Mouse (Mus musculus) liver, embryonic 11.5 days (tissue): ENCODE measurements around the gene Rnf157. TPM values are rescaled to one million over a fixed set of nuclear protein-coding genes. Genes with fewer than 3 reads are reported as not detected.
"Not testable (repeated sequence)": the region's sequence is repeated elsewhere in the genome, so short reads cannot be mapped to it uniquely, and the experiment has no call there.

ENCODE experiments used
- ATAC-seq: fragments of 200-750 bp; cut with Nextera tagmentation; replicated peaks from 2 replicates; pipeline ENCODE4 v1.8.0; 2017; ENCODE audit warnings: moderate number of reproducible peaks, mild to moderate bottlenecking, moderate TSS enrichment, moderate library complexity; ENCODE audit not compliant: low FRiP score
- DNase-seq: peaks from one replicate; pipeline ENCODE4 v3.0.0-alpha.2; 2017; ENCODE audit warnings: low spot score
- H3K27ac ChIP-seq: fragments of 300-500 bp; sonication (generic); 2 replicates; pipeline ENCODE4 v1.5.1; 2014; ENCODE audit warnings: mild to moderate bottlenecking, low read depth, low read length, control low read depth
- H3K27me3 ChIP-seq: fragments of 300-500 bp; sonication (generic); replicated peaks from 2 replicates; pipeline ENCODE4 v1.6.1; 2014; ENCODE audit warnings: low read length, mixed read lengths; ENCODE audit not compliant: control insufficient read depth, insufficient read depth
- H3K36me3 ChIP-seq: fragments of 300-500 bp; sonication (generic); 2 replicates; pipeline ENCODE4 v1.6.1; 2014; ENCODE audit warnings: mild to moderate bottlenecking, low read length, moderate library complexity, mixed read lengths; ENCODE audit not compliant: control insufficient read depth, insufficient read depth
- H3K4me1 ChIP-seq: fragments of 300-500 bp; sonication (generic); replicated peaks from 2 replicates; pipeline ENCODE4 v1.6.1; 2014; ENCODE audit warnings: low read length, mixed read lengths; ENCODE audit not compliant: control insufficient read depth, insufficient read depth
- H3K4me2 ChIP-seq: fragments of 300-500 bp; sonication (generic); 2 replicates; pipeline ENCODE4 v1.6.1; 2014; ENCODE audit warnings: mild to moderate bottlenecking, control low read depth, moderate library complexity
- H3K4me3 ChIP-seq: fragments of 300-500 bp; sonication (generic); 2 replicates; pipeline ENCODE4 v1.5.1; 2014; ENCODE audit warnings: low read depth, low read length, control low read depth
- H3K9ac ChIP-seq: fragments of 300-500 bp; sonication (generic); 2 replicates; pipeline ENCODE4 v1.6.1; 2014; ENCODE audit warnings: low read depth, low read length, control low read depth
- H3K9me3 ChIP-seq: fragments of 300-500 bp; sonication (generic); 2 replicates; pipeline ENCODE4 v1.6.1; 2016; ENCODE audit warnings: low read length, inconsistent platforms, mixed read lengths; ENCODE audit not compliant: control insufficient read depth
- WGBS: fragments of 180-500 bp; shearing (Covaris S2); extraction: QIAGEN DNeasy Blood & Tissue Kit; methylation state at CpG from one replicate; pipeline ENCODE4 v1.1.7; 2014; 5-methylcytosine and 5-hydroxymethylcytosine counted together
- polyA plus RNA-seq: library from polyadenylated mRNA; unstranded; fragments of >200 nt; fragmentation: Nextera tagmentation; extraction: Ambion mirVana; gene quantifications from 2 replicates; pipeline ENCODE4 v1.2.1, GENCODE M21; 2014

Rnf157 gene
- polyA plus RNA-seq, 1 experiment from 2014 or later: 6.8 TPM

DNA sequence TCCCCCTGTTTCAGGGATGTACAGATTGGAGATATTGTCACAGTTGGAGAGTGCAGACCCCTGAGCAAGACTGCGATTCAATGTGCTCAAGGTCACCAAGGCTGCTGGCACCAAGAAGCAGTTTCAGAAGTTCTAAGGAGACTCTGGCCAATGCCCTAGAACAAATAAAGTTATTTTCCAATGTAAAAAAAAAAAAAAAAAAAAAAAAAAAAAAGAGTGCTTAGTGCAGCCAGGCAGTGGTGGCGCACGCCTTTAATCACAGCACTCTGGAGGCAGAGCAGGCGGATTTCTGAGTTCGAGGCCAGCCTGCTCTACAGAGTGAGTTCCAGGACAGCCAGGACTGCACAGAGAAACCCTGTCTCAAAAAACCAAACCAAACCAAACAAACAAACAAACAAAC lies 29.8 kb downstream of the Rnf157 start:
- not testable (repeated sequence) for H3K36me3 ChIP-seq, DNase-seq, H3K9ac ChIP-seq, H3K27ac ChIP-seq, ATAC-seq, H3K4me2 ChIP-seq, H3K27me3 ChIP-seq, H3K4me3 ChIP-seq, H3K9me3 ChIP-seq
- peaks cover 14% of the 10 kb centered on the region for H3K4me1 ChIP-seq
- 84% methylated on average over 5 of the region's 5 CpGs for WGBS

DNA sequence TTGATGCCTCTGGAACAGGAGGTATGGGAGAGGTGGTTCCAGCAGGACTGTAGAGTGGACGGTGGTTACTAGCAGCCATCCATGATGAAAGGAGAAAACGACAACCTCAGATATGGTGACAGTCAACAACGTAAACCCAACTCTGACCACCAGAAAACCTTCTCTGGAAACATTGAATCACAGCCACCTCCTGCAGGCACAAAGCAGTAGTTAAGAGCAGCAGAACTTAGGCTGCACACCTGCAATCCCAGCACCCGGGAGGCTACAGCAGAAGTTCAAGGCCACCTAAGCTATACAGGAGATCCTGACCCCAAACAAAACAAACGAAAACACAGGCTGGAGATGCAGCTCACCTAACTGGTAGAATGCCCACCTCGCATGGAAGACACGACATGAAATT lies 32.1 kb downstream of the Rnf157 start:
- no peak overlapping the region for H3K9ac ChIP-seq
- H3K4me1 ChIP-seq: no peaks in the 10 kb centered on the region
- DNase-seq (no peak), ATAC-seq (no peak)
- H3K4me3 ChIP-seq: no peak overlapping the region
- no peaks in the 10 kb centered on the region for H3K36me3 ChIP-seq
- WGBS: 72% methylated on average over 7 of the region's 7 CpGs
- no peak overlapping the region for H3K27ac ChIP-seq
- H3K4me2 ChIP-seq: no peak overlapping the region
- H3K27me3 ChIP-seq: no peaks in the 10 kb centered on the region
- H3K9me3 ChIP-seq: no peaks in the 10 kb centered on the region

DNA sequence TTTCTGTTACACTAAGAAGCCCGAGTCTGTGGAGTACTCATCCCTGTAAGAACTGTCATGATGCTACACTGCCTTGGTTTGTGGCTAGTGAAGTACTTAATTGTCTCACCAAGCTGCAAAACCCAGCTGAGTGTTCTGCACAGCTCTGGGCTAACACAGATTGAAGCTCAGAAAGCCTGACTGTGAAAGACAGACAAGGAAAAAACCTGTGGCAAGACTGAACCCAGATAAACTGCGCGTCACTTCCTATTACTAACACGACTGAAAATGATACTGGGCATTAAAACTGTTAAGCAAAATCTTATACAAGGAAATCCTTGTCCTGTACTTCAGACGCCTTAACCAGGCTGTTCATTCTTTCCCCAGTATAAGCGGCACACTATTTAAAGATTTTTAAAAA lies 33.3 kb downstream of the Rnf157 start:
- DNase-seq: no peak
- no peak overlapping the region for H3K27ac ChIP-seq
- no peaks in the 10 kb centered on the region for H3K4me1 ChIP-seq
- no peak overlapping the region for H3K4me3 ChIP-seq
- ATAC-seq: no peak
- 64% methylated on average over 6 of the region's 6 CpGs for WGBS
- no peaks in the 10 kb centered on the region for H3K9me3 ChIP-seq
- no peak overlapping the region for H3K4me2 ChIP-seq
- no peaks in the 10 kb centered on the region for H3K27me3 ChIP-seq
- H3K9ac ChIP-seq: no peak overlapping the region
- H3K36me3 ChIP-seq: no peaks in the 10 kb centered on the region

DNA sequence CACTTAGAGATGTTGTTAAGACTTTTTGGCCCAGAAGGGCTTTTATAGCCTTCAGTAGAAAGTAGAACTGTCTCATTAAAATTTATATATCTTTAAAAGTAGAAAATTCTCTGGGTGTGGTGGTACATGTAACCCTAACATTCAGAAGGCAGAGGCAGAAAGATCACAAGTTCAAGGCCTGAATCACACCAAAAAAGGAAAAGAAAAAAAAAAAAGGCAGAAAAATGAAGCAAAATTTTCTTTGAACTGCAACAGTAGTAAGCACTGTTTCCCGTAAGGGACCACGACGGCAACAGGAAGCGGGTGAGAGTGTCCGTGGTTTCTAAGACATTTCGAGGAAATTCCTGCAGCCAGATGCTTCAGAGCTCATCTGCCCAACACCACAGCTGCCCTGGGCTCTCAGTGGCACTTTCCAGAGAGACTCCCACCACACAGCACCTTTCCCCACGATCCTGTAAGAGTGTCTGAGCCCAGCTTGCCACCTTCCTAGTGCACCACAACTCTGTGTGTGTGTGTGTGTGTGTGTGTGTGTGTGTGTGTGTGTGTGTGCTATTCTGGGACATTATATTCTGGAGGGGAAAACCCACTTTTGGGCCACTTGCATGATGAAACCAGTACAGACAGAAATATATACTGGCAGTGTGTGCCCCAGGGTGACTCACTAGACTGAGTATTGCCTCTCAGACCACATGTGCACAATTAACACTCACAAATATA lies 35.7 kb downstream of the Rnf157 start:
- no peak overlapping the region for H3K4me3 ChIP-seq
- H3K4me2 ChIP-seq: no peak overlapping the region
- H3K4me1 ChIP-seq: 0 out of 2 replicates have a peak, but pooled peaks cover under 1% of the 10 kb centered on the region
- no peaks in the 10 kb centered on the region for H3K27me3 ChIP-seq
- 31% methylated on average over 7 of the region's 7 CpGs for WGBS
- H3K9me3 ChIP-seq: no peaks in the 10 kb centered on the region
- no peak for DNase-seq
- ATAC-seq: no peak
- no peaks in the 10 kb centered on the region for H3K36me3 ChIP-seq
- H3K27ac ChIP-seq: no peak overlapping the region
- H3K9ac ChIP-seq: no peak overlapping the region

DNA sequence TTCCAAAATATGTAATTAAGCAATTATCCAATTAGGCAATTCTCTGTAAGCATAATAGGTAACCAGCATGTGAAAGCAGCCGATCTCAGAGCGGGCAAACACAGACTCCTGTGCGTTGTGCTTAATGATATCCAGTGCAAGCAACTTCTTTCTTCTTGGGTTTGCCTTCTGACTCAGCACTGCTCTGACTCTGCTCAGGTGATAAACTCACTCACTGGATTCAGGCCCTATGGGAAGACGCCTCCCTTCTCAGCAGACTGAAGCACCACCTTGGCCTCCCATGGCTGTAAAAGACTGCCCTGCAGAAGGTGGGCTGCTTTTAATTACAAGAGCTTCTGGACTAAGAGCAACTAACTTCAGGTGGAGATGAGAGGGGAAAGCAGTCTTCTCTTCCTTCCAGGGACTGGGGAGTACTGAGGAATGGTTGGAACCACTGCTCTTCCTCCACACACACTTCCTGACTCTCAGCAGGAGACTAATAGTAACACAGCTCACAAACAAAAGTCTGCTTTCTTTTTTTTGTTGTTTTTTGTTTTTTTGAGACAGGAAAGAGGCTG lies 40.9 kb downstream of the Rnf157 start:
- 63% methylated on average over 4 of the region's 4 CpGs for WGBS

DNA sequence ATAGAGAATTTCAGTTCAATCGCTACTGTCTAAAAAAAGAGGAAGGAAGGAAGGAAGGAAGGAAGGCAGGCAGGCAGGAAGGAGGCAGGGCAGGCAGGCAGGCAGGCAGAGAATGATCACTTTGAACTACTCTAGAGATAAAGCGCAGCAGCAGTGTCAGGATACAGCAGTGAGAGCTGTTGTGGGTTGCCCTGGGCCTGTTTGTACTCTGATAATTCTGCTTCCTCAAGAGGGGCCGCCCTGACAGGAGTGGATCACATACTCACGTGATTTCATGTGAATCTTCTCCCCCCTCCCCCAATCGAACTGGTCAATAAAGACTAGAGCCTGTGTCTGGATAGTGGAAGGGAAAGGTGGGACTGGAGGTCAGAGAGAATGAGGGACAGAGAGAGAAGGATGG lies 43.2 kb downstream of the Rnf157 start:
- Histone ChIP-seq H3K27me3 (no peaks in the 10 kb centered on the region), H3K4me2 (peak overlapping the region; percentile 10; the same call in 1 of the 2 replicates), H3K9me3 (no peaks in the 10 kb centered on the region), H3K4me1 (peaks cover 30% of the 10 kb centered on the region), H3K9ac (no peak overlapping the region), H3K27ac (peak overlapping the region; percentile 16; the same call in 1 of the 2 replicates), H3K36me3 (no peaks in the 10 kb centered on the region), H3K4me3 (no peak overlapping the region)
- ATAC-seq (peak; percentile 91), DNase-seq (peak; percentile 52)
- WGBS: 20% methylated on average over 5 of the region's 5 CpGs

More for the DNA sequence above, 40.9 kb downstream of the Rnf157 start:
- H3K36me3 ChIP-seq: no peaks in the 10 kb centered on the region
- DNase-seq (no peak), ATAC-seq (no peak)
- no peak overlapping the region; the same call in 1 of the 2 replicates for H3K9ac ChIP-seq
- no peak overlapping the region for H3K27ac ChIP-seq
- peaks cover 25% of the 10 kb centered on the region for H3K4me1 ChIP-seq
- H3K27me3 ChIP-seq: no peaks in the 10 kb centered on the region
- H3K4me3 ChIP-seq: no peak overlapping the region
- H3K9me3 ChIP-seq: no peaks in the 10 kb centered on the region
- H3K4me2 ChIP-seq: no peak overlapping the region

DNA sequence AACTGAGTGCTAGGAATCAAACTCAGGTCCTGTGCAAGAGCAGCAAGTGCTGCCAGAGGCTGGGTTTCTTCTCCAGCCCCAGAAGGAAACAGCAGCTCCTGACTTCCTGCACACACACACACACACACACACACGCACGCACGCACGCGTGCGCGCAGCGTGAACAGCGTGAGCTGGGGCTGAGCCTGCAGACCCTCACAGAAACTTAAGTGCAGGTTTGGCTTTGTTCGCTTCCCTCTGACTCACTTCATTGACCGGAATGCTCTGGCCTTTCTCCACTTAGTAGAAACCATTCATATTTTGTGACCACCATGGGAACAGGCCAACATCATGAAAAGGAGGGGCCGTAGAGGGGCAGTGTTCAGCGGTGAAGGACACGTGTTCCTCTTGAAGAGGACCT lies 43.8 kb downstream of the Rnf157 start:
- DNase-seq: no peak
- H3K36me3 ChIP-seq: no peaks in the 10 kb centered on the region
- no peak overlapping the region for H3K4me2 ChIP-seq
- H3K9me3 ChIP-seq: no peaks in the 10 kb centered on the region
- no peak overlapping the region for H3K4me3 ChIP-seq
- H3K9ac ChIP-seq: no peak overlapping the region
- H3K4me1 ChIP-seq: peaks cover 30% of the 10 kb centered on the region
- H3K27me3 ChIP-seq: no peaks in the 10 kb centered on the region
- WGBS: 79% methylated on average over 14 of the region's 14 CpGs
- no peak for ATAC-seq
- H3K27ac ChIP-seq: peak overlapping the region; percentile 32; the same call in 1 of the 2 replicates

DNA sequence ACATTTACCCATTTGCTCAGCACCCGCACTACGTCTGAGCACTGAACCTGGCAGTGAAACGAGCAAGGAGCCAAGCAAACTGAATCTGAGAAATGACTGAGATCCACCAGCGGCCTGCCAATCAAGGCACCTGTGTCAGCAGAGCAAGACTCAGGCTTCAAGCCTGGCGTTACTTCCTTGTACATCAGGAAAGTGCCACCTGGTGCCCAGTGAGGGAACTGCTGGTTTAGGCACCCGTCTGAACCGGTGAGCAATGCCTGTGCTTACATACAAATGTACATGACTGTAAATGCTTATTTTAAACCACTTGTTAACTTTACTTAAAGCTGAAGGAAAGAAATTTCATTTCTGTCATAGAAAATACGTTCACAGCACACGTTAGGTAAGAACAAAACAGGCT lies 44.7 kb downstream of the Rnf157 start:
- no peak overlapping the region for H3K4me3 ChIP-seq
- peaks cover 30% of the 10 kb centered on the region for H3K4me1 ChIP-seq
- DNase-seq (peak; percentile 73), ATAC-seq (no peak; the same call in 1 of the 2 replicates)
- H3K9ac ChIP-seq: no peak overlapping the region
- no peaks in the 10 kb centered on the region for H3K36me3 ChIP-seq
- no peaks in the 10 kb centered on the region for H3K9me3 ChIP-seq
- no peaks in the 10 kb centered on the region for H3K27me3 ChIP-seq
- no peak overlapping the region for H3K4me2 ChIP-seq
- H3K27ac ChIP-seq: no peak overlapping the region
- WGBS: 32% methylated on average over 9 of the region's 9 CpGs

DNA sequence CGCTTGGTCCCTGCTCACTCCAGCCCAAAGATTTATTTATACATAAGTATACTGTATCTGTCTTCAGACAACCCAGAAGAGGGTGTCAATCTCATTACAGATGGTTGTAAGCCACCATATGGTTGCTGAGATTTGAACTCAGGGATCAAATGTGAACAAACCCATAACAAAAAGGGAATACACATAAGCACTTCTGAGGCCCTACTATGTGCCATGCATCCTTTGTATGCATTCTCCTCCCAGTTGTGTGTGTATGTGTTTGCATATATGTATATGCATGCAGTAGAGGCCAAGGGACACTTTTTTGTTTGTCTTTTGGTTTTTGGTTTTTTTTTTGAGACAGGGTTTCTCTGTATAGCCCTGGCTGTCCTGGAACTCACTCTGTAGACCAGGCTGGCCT lies 46.2 kb downstream of the Rnf157 start:
- Histone ChIP-seq H3K36me3 (no peaks in the 10 kb centered on the region), H3K4me2 (no peak overlapping the region), H3K9me3 (no peaks in the 10 kb centered on the region), H3K27me3 (no peaks in the 10 kb centered on the region), H3K4me3 (no peak overlapping the region), H3K27ac (no peak overlapping the region), H3K9ac (no peak overlapping the region), H3K4me1 (peaks cover 25% of the 10 kb centered on the region)
- ATAC-seq: no peak
- WGBS: 88% methylated on average over 1 of the region's 1 CpGs
- no peak for DNase-seq
